Mouse (Mus musculus): ENCODE results near the gene Akt1. TPM values are rescaled to one million over a fixed set of nuclear protein-coding genes. Genes with fewer than 3 reads are reported as not detected.

Gene Akt1
- polyA plus RNA-seq, 1 experiment from 2014 or later, result 58.7 TPM

DNA sequence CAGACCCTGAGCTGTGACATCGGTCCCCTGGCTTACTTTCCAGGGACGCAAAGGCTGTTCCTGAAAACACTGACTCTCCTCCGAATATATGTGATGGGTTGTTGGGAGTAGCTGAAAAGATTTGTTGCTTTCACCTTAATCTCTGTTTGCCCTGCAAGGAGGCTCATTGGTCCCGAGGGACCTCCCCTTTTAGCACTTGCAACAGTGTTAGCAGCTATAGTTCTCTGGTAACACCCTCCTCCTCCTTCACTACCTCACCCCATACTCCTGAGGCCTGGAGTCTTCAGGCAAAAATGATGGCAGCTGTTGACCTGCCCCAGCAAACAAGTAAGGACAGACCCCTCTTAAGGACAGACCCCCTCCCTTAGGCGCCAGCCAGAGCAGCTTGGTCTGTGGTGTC, 44.3 kb upstream of the Akt1 start:
- no peaks in the 10 kb centered on the region for H3K36me3 ChIP-seq (ENCODE audit: control insufficient read depth, insufficient read depth, low read length)
- no peak overlapping the region for H3K4me3 ChIP-seq (ENCODE audit: low read depth, low read length)
- WGBS, result 76% methylated on average over 5 of the region's 5 CpGs
- no peaks in the 10 kb centered on the region for H3K9me3 ChIP-seq (replicated peaks; ENCODE audit: control insufficient read depth, low read length, poor library complexity, severe bottlenecking)
- peaks cover 11% of the 10 kb centered on the region for H3K4me1 ChIP-seq (ENCODE audit: control insufficient read depth, insufficient read depth, low read length)
- no peak overlapping the region for H3K27ac ChIP-seq (ENCODE audit: low read length)
- H3K4me2 ChIP-seq (ENCODE audit: low read length), result no peak overlapping the region
- no peak for ATAC-seq
- no peaks in the 10 kb centered on the region for H3K27me3 ChIP-seq (ENCODE audit: control insufficient read depth, insufficient read depth, low read depth, low read length)
- H3K9ac ChIP-seq (ENCODE audit: low read depth, low read length), result no peak overlapping the region

DNA sequence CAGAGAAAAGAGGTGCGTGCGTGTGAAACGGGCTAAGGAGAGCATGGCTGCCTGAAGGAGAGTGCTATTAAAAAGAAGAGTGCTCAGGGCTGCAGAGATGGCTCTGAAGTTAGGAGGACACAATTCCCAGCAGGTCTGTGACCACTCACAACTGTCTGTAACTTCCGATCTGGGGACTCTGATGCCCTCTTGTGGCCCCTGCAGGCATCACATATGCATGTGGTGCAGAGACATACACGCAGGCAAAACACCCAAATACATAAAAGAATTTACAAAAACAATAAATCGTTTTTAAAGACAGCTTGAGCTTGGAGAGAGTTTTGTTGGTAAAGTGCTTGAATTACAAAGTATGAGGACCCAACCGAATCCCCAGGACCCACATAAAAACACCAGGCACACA, 42.5 kb upstream of the Akt1 start:
- no peak overlapping the region for H3K4me2 ChIP-seq (ENCODE audit: low read length)
- H3K27ac ChIP-seq (ENCODE audit: low read length), result no peak overlapping the region
- H3K9ac ChIP-seq (ENCODE audit: low read depth, low read length), result no peak overlapping the region
- no peak overlapping the region for H3K4me3 ChIP-seq (ENCODE audit: low read depth, low read length)
- 26% methylated on average over 7 of the region's 7 CpGs for WGBS
- H3K4me1 ChIP-seq (ENCODE audit: control insufficient read depth, insufficient read depth, low read length), result peaks cover 2% of the 10 kb centered on the region; the same call in 1 of the 2 replicates
- H3K36me3 ChIP-seq (ENCODE audit: control insufficient read depth, insufficient read depth, low read length), result no peaks in the 10 kb centered on the region
- no peaks in the 10 kb centered on the region for H3K9me3 ChIP-seq (replicated peaks; ENCODE audit: control insufficient read depth, low read length, poor library complexity, severe bottlenecking)
- ATAC-seq, result no peak
- no peaks in the 10 kb centered on the region for H3K27me3 ChIP-seq (ENCODE audit: control insufficient read depth, insufficient read depth, low read depth, low read length)

DNA sequence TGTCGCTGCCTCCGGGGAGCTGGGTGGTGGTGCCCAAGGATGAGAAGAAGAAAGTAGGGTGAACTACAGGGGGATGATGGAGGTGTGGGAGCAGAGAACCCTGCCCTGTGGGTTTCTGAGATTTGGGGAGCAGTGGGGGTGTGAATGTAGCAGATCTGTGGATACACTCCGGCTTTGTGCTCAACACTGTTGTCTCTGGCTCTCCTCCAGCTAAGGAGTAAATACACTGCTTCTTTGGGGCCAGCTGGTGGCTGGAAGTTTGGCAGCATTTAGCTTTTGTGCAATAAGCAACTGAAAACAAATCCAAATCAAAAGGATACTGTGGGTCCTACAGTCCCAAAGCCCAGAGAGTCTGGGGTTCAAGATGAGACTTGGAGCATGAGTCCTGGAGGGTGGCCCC, 39.3 kb upstream of the Akt1 start:
- WGBS, result 73% methylated on average over 3 of the region's 3 CpGs
- H3K27ac ChIP-seq (ENCODE audit: low read length), result no peak overlapping the region
- no peak; the same call in 1 of the 2 replicates for ATAC-seq

DNA sequence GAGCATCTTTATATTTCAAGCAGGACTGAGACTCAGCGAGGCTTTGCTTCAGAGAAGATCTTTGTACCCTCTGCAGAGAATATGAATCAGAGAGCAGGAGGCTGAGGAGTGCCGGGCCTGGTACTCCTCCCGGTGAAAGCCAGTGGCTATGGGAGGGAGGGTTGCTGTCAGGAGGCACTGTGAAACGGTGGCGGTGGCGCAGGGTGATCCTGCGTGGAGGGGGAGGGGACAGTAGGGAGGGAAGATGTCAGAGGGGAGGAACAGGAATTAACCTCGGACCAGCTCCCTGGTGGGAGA, 32.8 kb upstream of the Akt1 start:
- Histone ChIP-seq H3K9me3 (replicated peaks; ENCODE audit: control insufficient read depth, low read length, poor library complexity, severe bottlenecking) (no peaks in the 10 kb centered on the region), H3K36me3 (ENCODE audit: control insufficient read depth, insufficient read depth, low read length) (no peaks in the 10 kb centered on the region), H3K4me1 (ENCODE audit: control insufficient read depth, insufficient read depth, low read length) (peaks cover 5% of the 10 kb centered on the region; the same call in 1 of the 2 replicates), H3K27me3 (ENCODE audit: control insufficient read depth, insufficient read depth, low read depth, low read length) (no peaks in the 10 kb centered on the region; the same call in 1 of the 2 replicates), H3K4me3 (ENCODE audit: low read depth, low read length) (peak overlapping the region; percentile 17), H3K27ac (ENCODE audit: low read length) (no peak overlapping the region), H3K4me2 (ENCODE audit: low read length) (peak overlapping the region; percentile 50), H3K9ac (ENCODE audit: low read depth, low read length) (peak overlapping the region; percentile 42; the same call in 1 of the 2 replicates)
- peak; percentile 52 for ATAC-seq
- WGBS, result 22% methylated on average over 8 of the region's 8 CpGs

More for the DNA sequence above, 39.3 kb upstream of the Akt1 start:
- no peaks in the 10 kb centered on the region for H3K36me3 ChIP-seq (ENCODE audit: control insufficient read depth, insufficient read depth, low read length)
- no peak overlapping the region for H3K4me2 ChIP-seq (ENCODE audit: low read length)
- 0 out of 2 replicates have a peak overlapping the region, but pooled peaks have one; percentile 6 for H3K9ac ChIP-seq (ENCODE audit: low read depth, low read length)
- H3K4me3 ChIP-seq (ENCODE audit: low read depth, low read length), result no peak overlapping the region
- H3K27me3 ChIP-seq (ENCODE audit: control insufficient read depth, insufficient read depth, low read depth, low read length), result no peaks in the 10 kb centered on the region; the same call in 1 of the 2 replicates
- no peaks in the 10 kb centered on the region for H3K9me3 ChIP-seq (replicated peaks; ENCODE audit: control insufficient read depth, low read length, poor library complexity, severe bottlenecking)
- no peaks in the 10 kb centered on the region for H3K4me1 ChIP-seq (ENCODE audit: control insufficient read depth, insufficient read depth, low read length)

DNA sequence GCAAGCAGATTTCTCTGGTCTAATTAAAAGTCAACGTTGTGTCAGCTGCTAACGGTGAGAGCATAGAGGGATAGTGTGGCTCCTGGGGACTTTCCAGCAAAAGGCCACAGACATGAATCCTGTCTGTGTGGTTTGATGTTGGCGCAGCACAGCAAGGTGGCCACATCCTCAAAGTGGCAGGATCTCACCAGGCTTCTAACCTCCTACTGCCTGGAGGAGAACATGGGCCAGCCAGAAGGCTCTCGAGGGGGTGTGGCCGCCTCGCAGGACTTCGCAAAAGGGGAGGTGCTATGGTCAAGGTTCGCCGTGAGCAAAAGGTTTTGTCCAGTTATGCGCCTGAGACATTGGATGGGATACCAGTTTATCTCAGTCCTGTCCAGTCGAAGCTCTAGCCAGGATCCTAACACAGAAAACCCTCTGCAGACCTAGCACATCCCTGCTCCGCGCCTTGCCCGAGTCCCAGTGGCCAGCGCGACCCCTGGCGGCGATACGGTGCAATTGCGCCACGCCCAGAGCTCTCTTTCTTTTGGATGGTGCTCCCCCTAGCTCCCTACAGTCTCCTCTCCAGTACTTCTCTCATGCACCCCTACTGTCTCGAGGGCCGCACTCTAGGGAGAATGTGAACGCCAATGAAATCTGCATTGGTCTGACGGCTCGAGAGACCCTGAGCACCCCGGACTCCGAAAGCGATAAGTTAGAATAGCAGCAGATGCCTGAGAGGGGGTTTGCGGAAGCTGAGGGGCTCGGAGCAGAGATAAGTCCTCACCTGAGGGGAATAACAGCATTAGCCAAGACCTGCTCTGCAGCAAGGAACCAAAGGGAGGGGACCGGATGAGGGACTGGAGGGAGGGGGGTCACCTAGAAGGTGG, 32.3 kb upstream of the Akt1 start:
- Histone ChIP-seq H3K4me1 (ENCODE audit: control insufficient read depth, insufficient read depth, low read length) (peaks cover 5% of the 10 kb centered on the region; the same call in 1 of the 2 replicates), H3K36me3 (ENCODE audit: control insufficient read depth, insufficient read depth, low read length) (no peaks in the 10 kb centered on the region), H3K27me3 (ENCODE audit: control insufficient read depth, insufficient read depth, low read depth, low read length) (no peaks in the 10 kb centered on the region; the same call in 1 of the 2 replicates), H3K4me3 (ENCODE audit: low read depth, low read length) (peak overlapping the region; percentile 17), H3K9ac (ENCODE audit: low read depth, low read length) (peak overlapping the region; percentile 42), H3K9me3 (replicated peaks; ENCODE audit: control insufficient read depth, low read length, poor library complexity, severe bottlenecking) (no peaks in the 10 kb centered on the region), H3K27ac (ENCODE audit: low read length) (no peak overlapping the region), H3K4me2 (ENCODE audit: low read length) (peak overlapping the region; percentile 50)
- 11% methylated on average over 32 of the region's 32 CpGs for WGBS
- ATAC-seq, result peak; percentile 87

DNA sequence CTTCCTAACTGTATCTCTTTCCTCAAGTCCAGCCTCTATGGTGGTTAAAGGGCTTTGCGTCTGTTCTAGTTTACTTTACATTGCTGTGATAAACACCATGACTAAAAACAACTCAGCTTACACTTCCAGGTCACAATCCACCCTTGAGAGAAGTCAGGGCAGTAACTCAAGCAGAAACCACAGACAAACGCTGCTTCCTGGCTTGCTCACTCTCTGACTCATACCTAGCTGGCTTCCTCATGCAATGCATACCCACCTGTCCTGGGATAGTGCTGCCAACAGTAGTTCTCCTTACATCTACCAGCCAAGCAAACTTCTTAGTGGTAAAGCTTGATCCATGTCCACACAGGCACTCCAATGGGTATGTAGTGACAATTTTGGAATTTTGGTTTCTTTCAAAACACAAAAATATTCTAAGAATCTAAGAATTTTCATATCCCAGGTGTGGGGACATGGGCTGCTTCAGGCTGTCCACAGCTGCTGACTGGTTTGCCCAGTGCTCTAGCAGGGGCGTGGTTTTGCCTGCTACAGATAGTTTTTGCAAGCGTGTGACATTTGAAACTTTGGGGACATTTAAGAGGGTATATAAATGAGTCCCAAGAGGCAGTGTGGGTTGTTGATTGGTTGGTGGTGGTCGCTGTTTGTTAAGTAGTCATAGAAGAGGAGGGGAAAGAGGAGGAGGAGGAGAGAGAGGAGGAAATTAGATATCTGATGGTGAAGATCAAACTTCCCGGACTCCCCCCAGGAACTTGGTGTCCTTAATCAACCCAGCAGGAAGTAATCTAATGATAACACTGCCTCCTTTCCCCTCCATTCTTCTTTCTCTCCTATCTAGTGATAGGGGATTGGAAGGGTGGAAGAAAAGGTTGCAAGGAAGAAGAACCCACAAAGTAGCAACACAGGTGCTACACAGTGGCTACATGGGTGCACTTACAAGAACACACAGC, 28.0 kb upstream of the Akt1 start:
- no peaks in the 10 kb centered on the region for H3K9me3 ChIP-seq (replicated peaks; ENCODE audit: control insufficient read depth, low read length, poor library complexity, severe bottlenecking)
- ATAC-seq, result no peak
- no peaks in the 10 kb centered on the region for H3K27me3 ChIP-seq (ENCODE audit: control insufficient read depth, insufficient read depth, low read depth, low read length)
- no peak overlapping the region for H3K9ac ChIP-seq (ENCODE audit: low read depth, low read length)
- H3K27ac ChIP-seq (ENCODE audit: low read length), result no peak overlapping the region
- WGBS, result 78% methylated on average over 6 of the region's 6 CpGs
- no peak overlapping the region for H3K4me3 ChIP-seq (ENCODE audit: low read depth, low read length)
- peaks cover 8% of the 10 kb centered on the region; the same call in 1 of the 2 replicates for H3K4me1 ChIP-seq (ENCODE audit: control insufficient read depth, insufficient read depth, low read length)
- no peaks in the 10 kb centered on the region for H3K36me3 ChIP-seq (ENCODE audit: control insufficient read depth, insufficient read depth, low read length)
- no peak overlapping the region for H3K4me2 ChIP-seq (ENCODE audit: low read length)

DNA sequence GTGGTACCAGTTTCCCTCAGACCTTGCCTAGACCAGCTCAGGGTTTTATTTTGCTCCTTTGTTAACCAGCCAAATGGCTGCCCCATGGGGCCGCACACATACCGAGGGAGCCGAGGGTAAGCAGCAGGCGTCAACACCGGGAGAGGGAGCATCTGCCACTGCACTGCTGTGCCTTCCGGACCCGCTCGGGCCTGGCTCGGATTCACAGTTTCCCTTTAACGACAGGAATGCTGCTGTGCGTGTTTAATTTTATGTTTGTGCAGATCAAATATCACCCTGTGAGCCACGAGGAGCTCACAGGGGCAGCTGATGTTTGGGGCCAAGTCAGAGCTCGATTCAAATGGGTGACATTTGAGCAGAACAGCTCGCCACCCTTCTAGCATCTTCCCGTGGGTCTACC, 25.8 kb upstream of the Akt1 start:
- Histone ChIP-seq H3K4me3 (ENCODE audit: low read depth, low read length) (no peak overlapping the region), H3K9ac (ENCODE audit: low read depth, low read length) (no peak overlapping the region), H3K9me3 (replicated peaks; ENCODE audit: control insufficient read depth, low read length, poor library complexity, severe bottlenecking) (no peaks in the 10 kb centered on the region), H3K27ac (ENCODE audit: low read length) (no peak overlapping the region), H3K36me3 (ENCODE audit: control insufficient read depth, insufficient read depth, low read length) (no peaks in the 10 kb centered on the region), H3K4me1 (ENCODE audit: control insufficient read depth, insufficient read depth, low read length) (peaks cover 3% of the 10 kb centered on the region; the same call in 1 of the 2 replicates), H3K27me3 (ENCODE audit: control insufficient read depth, insufficient read depth, low read depth, low read length) (no peaks in the 10 kb centered on the region), H3K4me2 (ENCODE audit: low read length) (no peak overlapping the region)
- 17% methylated on average over 15 of the region's 15 CpGs for WGBS
- no peak for ATAC-seq

DNA sequence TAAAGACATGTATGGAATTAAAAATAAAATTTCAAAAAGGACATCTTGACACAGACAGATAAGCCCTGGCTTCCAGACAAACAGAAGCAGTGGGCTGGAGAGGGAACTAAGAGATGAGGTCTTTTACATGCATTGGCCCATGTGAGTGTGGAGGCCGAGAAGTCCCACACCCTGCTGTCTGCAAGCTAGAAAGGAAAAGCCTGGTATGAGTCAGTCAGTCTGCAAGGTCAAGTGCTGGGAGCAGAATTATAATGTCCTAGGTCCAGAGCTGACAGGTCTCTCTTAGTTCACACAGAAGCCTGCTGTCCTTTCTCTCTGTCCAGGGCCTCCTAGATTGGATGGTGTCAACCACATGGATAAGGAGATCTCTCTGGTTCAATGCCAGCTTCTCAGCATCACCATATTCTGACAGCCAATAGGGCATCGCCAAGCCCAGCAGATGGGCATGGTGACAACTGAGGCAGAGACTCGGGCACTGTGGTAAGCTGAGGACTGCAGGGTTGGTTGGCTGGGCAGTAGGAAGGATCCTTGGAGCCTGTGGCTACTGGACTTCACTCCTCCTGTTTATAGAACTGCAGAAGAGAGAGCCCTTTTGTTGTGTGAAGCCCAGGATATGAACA, 22.2 kb upstream of the Akt1 start:
- ATAC-seq, result no peak
- H3K4me3 ChIP-seq (ENCODE audit: low read depth, low read length), result no peak overlapping the region
- peaks cover 16% of the 10 kb centered on the region for H3K4me1 ChIP-seq (ENCODE audit: control insufficient read depth, insufficient read depth, low read length)
- no peak overlapping the region for H3K9ac ChIP-seq (ENCODE audit: low read depth, low read length)
- H3K4me2 ChIP-seq (ENCODE audit: low read length), result no peak overlapping the region
- H3K27ac ChIP-seq (ENCODE audit: low read length), result no peak overlapping the region
- no peaks in the 10 kb centered on the region for H3K9me3 ChIP-seq (replicated peaks; ENCODE audit: control insufficient read depth, low read length, poor library complexity, severe bottlenecking)
- H3K27me3 ChIP-seq (ENCODE audit: control insufficient read depth, insufficient read depth, low read depth, low read length), result no peaks in the 10 kb centered on the region
- H3K36me3 ChIP-seq (ENCODE audit: control insufficient read depth, insufficient read depth, low read length), result no peaks in the 10 kb centered on the region
- 81% methylated on average over 3 of the region's 3 CpGs for WGBS

All from midbrain, embryonic 16.5 days (tissue).